Comparison of ENCODE assay signal across 8 mouse cellular contexts in the genomic region with DNA sequence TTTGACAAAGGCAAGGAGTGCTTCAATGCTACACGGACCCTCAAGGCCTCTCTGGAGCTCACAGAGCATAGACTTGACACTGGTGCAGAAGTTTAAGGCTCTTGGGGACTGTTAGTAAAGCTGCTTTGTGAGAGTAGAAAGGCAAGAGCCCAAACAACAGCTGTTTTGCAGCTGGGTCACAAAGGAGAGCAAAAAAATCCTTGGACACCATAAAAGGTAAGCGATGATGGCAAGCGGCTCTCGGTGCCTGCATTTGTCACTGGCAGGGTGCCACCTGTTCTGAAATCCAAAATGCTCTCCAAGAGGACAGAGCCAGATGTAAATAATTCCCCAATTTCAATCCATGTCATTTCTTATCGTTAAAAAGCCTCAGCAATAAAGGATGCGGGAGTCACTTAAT.
A peak's percentile ranks its signal among the peaks of the same experiment; 100 is the strongest.
DNase-seq lines count a peak whose midpoint lies in the region; ATAC-seq and TF ChIP-seq lines count a peak whose summit lies in the region.

No protein-coding gene starts in this region.

- no peak overlapping the region for H3K4me3 ChIP-seq in heart, embryonic 12.5 days
- H3K4me3 ChIP-seq in olfactory bulb, adult 2 months (ENCODE audit: insufficient read depth, low read depth, low read length) = no peak overlapping the region
- H3K4me3 ChIP-seq in midbrain, postnatal 0 days (ENCODE audit: low read depth, low read length) = no peak overlapping the region

- H3K9ac ChIP-seq in heart, embryonic 12.5 days = no peak overlapping the region
- H3K9ac ChIP-seq in midbrain, postnatal 0 days (replicated peaks; ENCODE audit: low read length, poor library complexity, severe bottlenecking) = no peak overlapping the region

- WGBS in heart, embryonic 12.5 days = 74% methylated on average over 6 of the region's 6 CpGs
- 65% methylated on average over 6 of the region's 6 CpGs for WGBS in olfactory bulb, adult 2 months
- WGBS in midbrain, postnatal 0 days = 69% methylated on average over 6 of the region's 6 CpGs

- H3K36me3 ChIP-seq in heart, embryonic 12.5 days = no peaks in the 10 kb centered on the region
- H3K36me3 ChIP-seq in midbrain, postnatal 0 days (ENCODE audit: insufficient read depth, low read length) = no peaks in the 10 kb centered on the region

- no peak for ATAC-seq in heart, embryonic 12.5 days (ENCODE audit: insufficient number of reproducible peaks, low FRiP score)
- no peak for ATAC-seq in midbrain, postnatal 0 days (ENCODE audit: low FRiP score)

- no peaks in the 10 kb centered on the region for H3K4me1 ChIP-seq in heart, embryonic 12.5 days (replicated peaks)
- H3K4me1 ChIP-seq in olfactory bulb, adult 2 months (ENCODE audit: control insufficient read depth, insufficient read depth, low read length) = no peaks in the 10 kb centered on the region; the same call in 1 of the 2 replicates
- H3K4me1 ChIP-seq in midbrain, postnatal 0 days (ENCODE audit: insufficient read depth, low read length) = no peaks in the 10 kb centered on the region

- no peaks in the 10 kb centered on the region for H3K9me3 ChIP-seq in heart, embryonic 12.5 days (replicated peaks)
- H3K9me3 ChIP-seq in midbrain, postnatal 0 days (ENCODE audit: low read length) = no peaks in the 10 kb centered on the region

- no peak for TF ChIP-seq CTCF in olfactory bulb, adult 2 months (IDR thresholded peaks at IDR 0.05; ENCODE audit: insufficient read depth, low read depth, low read length)
- TF ChIP-seq CTCF in midbrain, postnatal 0 days (IDR thresholded peaks at IDR 0.05) = no peak

- no peak for TF ChIP-seq POLR2A in olfactory bulb, adult 2 months (IDR thresholded peaks at IDR 0.05; ENCODE audit: insufficient read depth, low read depth, low read length)

- H3K4me2 ChIP-seq in heart, embryonic 12.5 days = no peak overlapping the region
- no peak overlapping the region for H3K4me2 ChIP-seq in midbrain, postnatal 0 days (ENCODE audit: low read depth, low read length, poor library complexity, severe bottlenecking)

- H3K27me3 ChIP-seq in heart, embryonic 12.5 days (replicated peaks) = no peaks in the 10 kb centered on the region
- H3K27me3 ChIP-seq in midbrain, postnatal 0 days (ENCODE audit: insufficient read depth, low read length) = no peaks in the 10 kb centered on the region

- H3K27ac ChIP-seq in heart, embryonic 12.5 days (ENCODE audit: poor library complexity, severe bottlenecking) = no peak overlapping the region
- H3K27ac ChIP-seq in olfactory bulb, adult 2 months (ENCODE audit: insufficient read depth, low read depth, low read length) = 0 out of 2 replicates have a peak overlapping the region, but pooled peaks have one; percentile 17
- H3K27ac ChIP-seq in midbrain, postnatal 0 days (ENCODE audit: low read depth, low read length) = no peak overlapping the region

- DNase-seq in heart, adult 11 months = peak; percentile 93
- DNase-seq in cerebellum, adult 9-10 months = peak; percentile 45
- DNase-seq in heart, postnatal 4 days = peak; percentile 52
- no peak for DNase-seq in c-Kit-positive CD71-positive TER-119-positive erythroid progenitor cells, embryonic 14.5 days (ENCODE audit: low spot score)
- no peak for DNase-seq in B cell, adult 2 months
- no peak for DNase-seq in midbrain, postnatal 0 days (ENCODE audit: low spot score)

Comparison
In these comparisons a context has a peak if more than half of its experiments do, and no peak if none do; other contexts are left out.
1. DNase-seq: peak in heart, adult 11 months (single experiment), cerebellum, adult 9-10 months (single experiment) and heart, postnatal 4 days (single experiment); none in c-Kit-positive CD71-positive TER-119-positive erythroid progenitor cells, embryonic 14.5 days (single experiment), B cell, adult 2 months (0 of 2) and midbrain, postnatal 0 days (single experiment).